Mouse (Mus musculus): ENCODE measurements around the gene Uchl1. TPM values are rescaled to one million over a fixed set of nuclear protein-coding genes. Genes with fewer than 3 reads are reported as not detected.

The Uchl1 gene
- polyA plus RNA-seq, 1 experiment: 904 TPM

- no peaks in the 10 kb centered on the region for H3K4me1 ChIP-seq (ENCODE audit: control insufficient read depth, insufficient read depth, low read length)
- no peak for DNase-seq
- H3K4me3 ChIP-seq (replicated peaks; ENCODE audit: insufficient read depth, low read depth, low read length): no peak overlapping the region
- H3K27me3 ChIP-seq (ENCODE audit: control insufficient read depth, insufficient read depth, low read length): no peaks in the 10 kb centered on the region
- TF ChIP-seq POLR2A (IDR thresholded peaks at IDR 0.05; ENCODE audit: borderline replicate concordance, insufficient read depth, low read length) (no peak), CTCF (IDR thresholded peaks at IDR 0.05; ENCODE audit: borderline replicate concordance, insufficient read depth, low read depth, low read length) (no peak)
- 93% methylated on average over 9 of the region's 9 CpGs for WGBS
- H3K27ac ChIP-seq (ENCODE audit: insufficient read depth, low read length): no peak overlapping the region
Observed at GRCm38 (mm10) chr5:66689796-66690195, 13.9 kb downstream of the Uchl1 start.

GRCm38 (mm10) chr5:66693231-66693630, 17.3 kb downstream of the Uchl1 start:
- TF ChIP-seq CTCF (IDR thresholded peaks at IDR 0.05; ENCODE audit: borderline replicate concordance, insufficient read depth, low read depth, low read length): no peak
- TF ChIP-seq POLR2A (IDR thresholded peaks at IDR 0.05; ENCODE audit: borderline replicate concordance, insufficient read depth, low read length): no peak
- Histone ChIP-seq H3K27me3 (ENCODE audit: control insufficient read depth, insufficient read depth, low read length) (no peaks in the 10 kb centered on the region), H3K4me1 (ENCODE audit: control insufficient read depth, insufficient read depth, low read length) (no peaks in the 10 kb centered on the region), H3K4me3 (replicated peaks; ENCODE audit: insufficient read depth, low read depth, low read length) (no peak overlapping the region), H3K27ac (ENCODE audit: insufficient read depth, low read length) (no peak overlapping the region)
- 80% methylated on average over 4 of the region's 4 CpGs for WGBS
- DNase-seq: no peak

- no peak overlapping the region for H3K4me3 ChIP-seq (replicated peaks; ENCODE audit: insufficient read depth, low read depth, low read length)
- peak in 1 of 2 experiments; percentile 57 for DNase-seq
- peak; percentile 77 for TF ChIP-seq CTCF (IDR thresholded peaks at IDR 0.05; ENCODE audit: borderline replicate concordance, insufficient read depth, low read depth, low read length)
- TF ChIP-seq POLR2A (IDR thresholded peaks at IDR 0.05; ENCODE audit: borderline replicate concordance, insufficient read depth, low read length): no peak
- H3K27me3 ChIP-seq (ENCODE audit: control insufficient read depth, insufficient read depth, low read length): no peaks in the 10 kb centered on the region
- no peak overlapping the region for H3K27ac ChIP-seq (ENCODE audit: insufficient read depth, low read length)
- H3K4me1 ChIP-seq (ENCODE audit: control insufficient read depth, insufficient read depth, low read length): no peaks in the 10 kb centered on the region
Observed at GRCm38 (mm10) chr5:66697119-66697518, 21.2 kb downstream of the Uchl1 start.

GRCm38 (mm10) chr5:66699911-66700310, 24.0 kb downstream of the Uchl1 start:
- WGBS: 75% methylated on average over 6 of the region's 6 CpGs
- DNase-seq: no peak
- Histone ChIP-seq H3K27ac (ENCODE audit: insufficient read depth, low read length) (no peak overlapping the region), H3K4me1 (ENCODE audit: control insufficient read depth, insufficient read depth, low read length) (no peaks in the 10 kb centered on the region), H3K4me3 (replicated peaks; ENCODE audit: insufficient read depth, low read depth, low read length) (no peak overlapping the region), H3K27me3 (ENCODE audit: control insufficient read depth, insufficient read depth, low read length) (no peaks in the 10 kb centered on the region)
- TF ChIP-seq CTCF (IDR thresholded peaks at IDR 0.05; ENCODE audit: borderline replicate concordance, insufficient read depth, low read depth, low read length): no peak
- TF ChIP-seq POLR2A (IDR thresholded peaks at IDR 0.05; ENCODE audit: borderline replicate concordance, insufficient read depth, low read length): no peak

- no peaks in the 10 kb centered on the region for H3K27me3 ChIP-seq (ENCODE audit: control insufficient read depth, insufficient read depth, low read length)
- no peaks in the 10 kb centered on the region for H3K4me1 ChIP-seq (ENCODE audit: control insufficient read depth, insufficient read depth, low read length)
- 95% methylated on average over 4 of the region's 4 CpGs for WGBS
- H3K4me3 ChIP-seq (replicated peaks; ENCODE audit: insufficient read depth, low read depth, low read length): no peak overlapping the region
- DNase-seq: no peak
- TF ChIP-seq CTCF (IDR thresholded peaks at IDR 0.05; ENCODE audit: borderline replicate concordance, insufficient read depth, low read depth, low read length) (no peak), POLR2A (IDR thresholded peaks at IDR 0.05; ENCODE audit: borderline replicate concordance, insufficient read depth, low read length) (no peak)
- no peak overlapping the region for H3K27ac ChIP-seq (ENCODE audit: insufficient read depth, low read length)
Observed at GRCm38 (mm10) chr5:66701951-66702350, 26.1 kb downstream of the Uchl1 start.

- no peak for DNase-seq
- no peak overlapping the region for H3K27ac ChIP-seq (ENCODE audit: insufficient read depth, low read length)
- H3K4me1 ChIP-seq (ENCODE audit: control insufficient read depth, insufficient read depth, low read length): no peaks in the 10 kb centered on the region
- TF ChIP-seq POLR2A (IDR thresholded peaks at IDR 0.05; ENCODE audit: borderline replicate concordance, insufficient read depth, low read length): no peak
- WGBS: 64% methylated on average over 10 of the region's 10 CpGs
- H3K4me3 ChIP-seq (replicated peaks; ENCODE audit: insufficient read depth, low read depth, low read length): no peak overlapping the region
- H3K27me3 ChIP-seq (ENCODE audit: control insufficient read depth, insufficient read depth, low read length): no peaks in the 10 kb centered on the region
Observed at GRCm38 (mm10) chr5:66703317-66704004, 27.6 kb downstream of the Uchl1 start.

GRCm38 (mm10) chr5:66707859-66708258, 32.0 kb downstream of the Uchl1 start:
- TF ChIP-seq CTCF (IDR thresholded peaks at IDR 0.05; ENCODE audit: borderline replicate concordance, insufficient read depth, low read depth, low read length): no peak
- TF ChIP-seq POLR2A (IDR thresholded peaks at IDR 0.05; ENCODE audit: borderline replicate concordance, insufficient read depth, low read length): no peak
- Histone ChIP-seq H3K27ac (ENCODE audit: insufficient read depth, low read length) (no peak overlapping the region), H3K4me1 (ENCODE audit: control insufficient read depth, insufficient read depth, low read length) (no peaks in the 10 kb centered on the region), H3K27me3 (ENCODE audit: control insufficient read depth, insufficient read depth, low read length) (no peaks in the 10 kb centered on the region), H3K4me3 (replicated peaks; ENCODE audit: insufficient read depth, low read depth, low read length) (no peak overlapping the region)
- no peak for DNase-seq
- 90% methylated on average over 5 of the region's 5 CpGs for WGBS

GRCm38 (mm10) chr5:66710445-66711019, 34.6 kb downstream of the Uchl1 start:
- WGBS: 13% methylated on average over 4 of the region's 4 CpGs
- peak in 1 of 2 experiments; percentile 23 for DNase-seq
- no peak overlapping the region for H3K4me3 ChIP-seq (replicated peaks; ENCODE audit: insufficient read depth, low read depth, low read length)
- H3K27ac ChIP-seq (ENCODE audit: insufficient read depth, low read length): no peak overlapping the region
- TF ChIP-seq CTCF (IDR thresholded peaks at IDR 0.05; ENCODE audit: borderline replicate concordance, insufficient read depth, low read depth, low read length) (peak; percentile 47; the same call in 1 of the 2 replicates), POLR2A (IDR thresholded peaks at IDR 0.05; ENCODE audit: borderline replicate concordance, insufficient read depth, low read length) (no peak)
- no peaks in the 10 kb centered on the region for H3K27me3 ChIP-seq (ENCODE audit: control insufficient read depth, insufficient read depth, low read length)
- H3K4me1 ChIP-seq (ENCODE audit: control insufficient read depth, insufficient read depth, low read length): no peaks in the 10 kb centered on the region

All from cerebellum, adult 2 months (tissue).